Comparison of ENCODE assay signal across 8 mouse cellular contexts in genomic region chrX:12089027-12089340, GRCm38 (mm10).
DNase-seq lines count a peak whose midpoint lies in the region; ATAC-seq and TF ChIP-seq lines count a peak whose summit lies in the region.

No protein-coding gene starts in this region.

- H3K27ac ChIP-seq in heart, embryonic 10.5 days: peak overlapping the region; percentile 91
- H3K27ac ChIP-seq in forebrain, embryonic 15.5 days (replicated peaks): peak overlapping the region; percentile 98
- H3K27ac ChIP-seq in macrophage: peak overlapping the region; percentile 54

- peak overlapping the region; percentile 86 for H3K4me2 ChIP-seq in forebrain, embryonic 15.5 days (replicated peaks)

- no peak for DNase-seq in heart, embryonic 10.5 days (ENCODE audit: low spot score)
- no peak for DNase-seq in heart, postnatal 14 days
- no peak for DNase-seq in yolk sac, embryonic 10.5 days (ENCODE audit: low spot score)
- no peak for DNase-seq in spleen, adult 18-20 months

- peak overlapping the region; percentile 70 for H3K4me3 ChIP-seq in heart, embryonic 10.5 days
- 0 out of 2 replicates have a peak overlapping the region, but pooled peaks have one; percentile 4 for H3K4me3 ChIP-seq in E14TG2a.4 (replicated peaks; ENCODE audit: low read length)
- peak overlapping the region; percentile 51 for H3K4me3 ChIP-seq in forebrain, embryonic 15.5 days
- H3K4me3 ChIP-seq in macrophage (ENCODE audit: inconsistent target): no peak overlapping the region

- H3K36me3 ChIP-seq in heart, embryonic 10.5 days: no peaks in the 10 kb centered on the region
- H3K36me3 ChIP-seq in E14TG2a.4 (ENCODE audit: insufficient read depth, low read length): no peaks in the 10 kb centered on the region
- no peaks in the 10 kb centered on the region for H3K36me3 ChIP-seq in forebrain, embryonic 15.5 days
- no peaks in the 10 kb centered on the region for H3K36me3 ChIP-seq in macrophage (ENCODE audit: inconsistent target)

- no peaks in the 10 kb centered on the region for H3K79me2 ChIP-seq in macrophage (ENCODE audit: inconsistent target)

- intact Hi-C loops in heart, postnatal 14 days (cut with DNase I): loop anchor here (2.0 kb wide), 1 partner anchor 46 kb away; no protein-coding TSS in a partner anchor

- ATAC-seq in forebrain, embryonic 15.5 days (replicated peaks): no peak
- ATAC-seq in monocyte, adult 5-6 weeks (replicated peaks; ENCODE audit: insufficient number of reproducible peaks, low FRiP score, low TSS enrichment, poor library complexity, severe bottlenecking): no peak

- no peaks in the 10 kb centered on the region for H3K9me3 ChIP-seq in heart, embryonic 10.5 days
- H3K9me3 ChIP-seq in E14TG2a.4 (ENCODE audit: low read length): no peaks in the 10 kb centered on the region
- H3K9me3 ChIP-seq in forebrain, embryonic 15.5 days: no peaks in the 10 kb centered on the region

- H3K9ac ChIP-seq in forebrain, embryonic 15.5 days (replicated peaks): peak overlapping the region; percentile 66; the same call in 1 of the 2 replicates

- whole genome bisulfite sequencing in heart, embryonic 10.5 days: 3% methylated on average over 13 of the region's 13 CpGs
- WGBS in forebrain, embryonic 15.5 days: 3% methylated on average over 12 of the region's 13 CpGs
- WGBS in macrophage (ENCODE audit: missing documents): 20% methylated on average over 10 of the region's 13 CpGs

- peaks cover 95% of the 10 kb centered on the region for H3K27me3 ChIP-seq in heart, embryonic 10.5 days (ENCODE audit: insufficient read depth, poor library complexity, severe bottlenecking)
- H3K27me3 ChIP-seq in E14TG2a.4 (ENCODE audit: insufficient read depth, low read length): peaks cover 78% of the 10 kb centered on the region
- H3K27me3 ChIP-seq in forebrain, embryonic 15.5 days: peaks cover 23% of the 10 kb centered on the region

- H3K4me1 ChIP-seq in heart, embryonic 10.5 days: peaks cover 42% of the 10 kb centered on the region
- peaks cover 40% of the 10 kb centered on the region for H3K4me1 ChIP-seq in E14TG2a.4 (replicated peaks; ENCODE audit: low read depth, low read length)
- peaks cover 49% of the 10 kb centered on the region for H3K4me1 ChIP-seq in forebrain, embryonic 15.5 days

- no peak for TF ChIP-seq CTCF in E14TG2a.4 (conservative IDR thresholded peaks at IDR 0.05; ENCODE audit: low read length)
